Mouse (Mus musculus): ENCODE measurements around the gene Cry2.

DNA sequence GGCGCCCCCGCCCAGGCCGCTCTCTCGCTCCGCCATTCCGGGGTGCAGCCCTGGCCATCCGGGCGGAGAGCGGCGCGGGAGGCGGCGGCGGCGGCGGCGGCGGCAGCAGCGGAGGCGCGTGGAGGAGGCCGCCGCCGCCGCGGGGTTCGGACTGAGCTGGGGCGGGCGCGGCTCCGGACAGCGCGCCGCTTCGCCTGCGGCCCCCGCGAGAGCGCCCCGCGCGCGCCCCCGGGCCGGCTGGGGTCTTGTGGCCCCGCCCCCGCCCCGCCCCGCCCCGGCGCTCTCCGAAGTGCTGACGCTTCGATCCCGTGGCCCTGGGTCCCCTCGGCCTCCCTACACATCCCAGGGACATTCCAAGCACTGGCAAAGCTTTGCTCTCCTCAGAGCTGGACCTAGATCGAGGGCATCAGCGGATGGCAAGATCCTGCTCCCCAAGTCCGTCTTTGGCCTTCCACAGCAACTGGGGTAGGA is 32.7 kb downstream of the Cry2 start, which contains the start of gene Mapk8ip1:
- no peak for TF ChIP-seq CTCF (conservative IDR thresholded peaks at IDR 0.05; ENCODE audit: low read length)
- TF ChIP-seq NANOG (IDR thresholded peaks at IDR 0.05; ENCODE audit: borderline replicate concordance, low read length): no peak
